Mouse (Mus musculus) liver, adult 2 months (tissue): Measurements from ENCODE around the gene Ces1b.

Experiments used
- CTCF ChIP-seq: fragments of 200-500 bp; IDR thresholded peaks from 2 replicates; pipeline ENCODE4 v1.5.1; 2011; ENCODE audit warnings: low read depth, low read length, control low read depth
- POLR2A ChIP-seq: fragments of 200-500 bp; IDR thresholded peaks from 2 replicates; pipeline ENCODE4 v1.6.1; 2011; ENCODE audit warnings: low read length, control low read depth; ENCODE audit not compliant: insufficient read depth; ENCODE audit errors: extremely low read depth

- TF ChIP-seq POLR2A (no peak), CTCF (peak; percentile 28; the same call in 1 of the 2 replicates)
Observed at GRCm38 (mm10) chr8:93095376-93095775, 15.6 kb upstream of the Ces1b start.
